Mouse (Mus musculus) midbrain, embryonic 11.5 days (tissue): ENCODE measurements at regions not wholly inside any gene's neighbourhood (a gene's known extent, or its start where the extent isn't known, plus 50 kb on each side); places are given as distances from the start of the nearest gene placed in this dataset.
A peak's percentile ranks its signal among the peaks of the same experiment; 100 is the strongest.

Experiments
- ATAC-seq: fragments of 200-750 bp; cut with Nextera tagmentation; 2 replicates; pipeline ENCODE4 v1.8.0; 2017; ENCODE audit warnings: moderate TSS enrichment, moderate library complexity; ENCODE audit not compliant: low FRiP score
- DNase-seq: peaks from one replicate; pipeline ENCODE4 v3.0.0; 2015; ENCODE audit warnings: low spot score; ENCODE audit errors: missing footprints
- H3K27ac ChIP-seq: fragments of 300-500 bp; sonication (generic); 2 replicates; pipeline ENCODE4 v1.5.1; 2014; ENCODE audit warnings: low read depth, low read length
- H3K27me3 ChIP-seq: fragments of 300-500 bp; sonication (generic); 2 replicates; pipeline ENCODE4 v1.6.1; 2014; ENCODE audit warnings: mild to moderate bottlenecking, low read length, moderate library complexity, mixed read lengths; ENCODE audit not compliant: control insufficient read depth, insufficient read depth
- H3K36me3 ChIP-seq: fragments of 300-500 bp; sonication (generic); 2 replicates; pipeline ENCODE4 v1.6.1; 2014; ENCODE audit warnings: mild to moderate bottlenecking, low read length, moderate library complexity, mixed read lengths; ENCODE audit not compliant: control insufficient read depth, insufficient read depth
- H3K4me1 ChIP-seq: fragments of 300-500 bp; sonication (generic); 2 replicates; pipeline ENCODE4 v1.6.1; 2014; ENCODE audit warnings: low read length; ENCODE audit not compliant: control insufficient read depth, insufficient read depth
- H3K4me2 ChIP-seq: fragments of 300-500 bp; sonication (generic); 2 replicates; pipeline ENCODE4 v1.6.1; 2014; ENCODE audit warnings: mild to moderate bottlenecking, moderate library complexity
- H3K4me3 ChIP-seq: fragments of 300-500 bp; sonication (generic); 2 replicates; pipeline ENCODE4 v1.5.1; 2014; ENCODE audit warnings: low read depth, low read length
- H3K9ac ChIP-seq: fragments of 300-500 bp; sonication (generic); 2 replicates; pipeline ENCODE4 v1.6.1; 2014; ENCODE audit warnings: low read length
- H3K9me3 ChIP-seq: fragments of 300-500 bp; sonication (generic); 2 replicates; pipeline ENCODE4 v1.6.1; 2016; ENCODE audit warnings: low read length; ENCODE audit not compliant: control insufficient read depth
- WGBS: fragments of 180-500 bp; shearing (Covaris S2); extraction: QIAGEN DNeasy Blood & Tissue Kit; methylation state at CpG from one replicate; pipeline ENCODE4 v1.1.7; 2014; 5-methylcytosine and 5-hydroxymethylcytosine counted together

DNA sequence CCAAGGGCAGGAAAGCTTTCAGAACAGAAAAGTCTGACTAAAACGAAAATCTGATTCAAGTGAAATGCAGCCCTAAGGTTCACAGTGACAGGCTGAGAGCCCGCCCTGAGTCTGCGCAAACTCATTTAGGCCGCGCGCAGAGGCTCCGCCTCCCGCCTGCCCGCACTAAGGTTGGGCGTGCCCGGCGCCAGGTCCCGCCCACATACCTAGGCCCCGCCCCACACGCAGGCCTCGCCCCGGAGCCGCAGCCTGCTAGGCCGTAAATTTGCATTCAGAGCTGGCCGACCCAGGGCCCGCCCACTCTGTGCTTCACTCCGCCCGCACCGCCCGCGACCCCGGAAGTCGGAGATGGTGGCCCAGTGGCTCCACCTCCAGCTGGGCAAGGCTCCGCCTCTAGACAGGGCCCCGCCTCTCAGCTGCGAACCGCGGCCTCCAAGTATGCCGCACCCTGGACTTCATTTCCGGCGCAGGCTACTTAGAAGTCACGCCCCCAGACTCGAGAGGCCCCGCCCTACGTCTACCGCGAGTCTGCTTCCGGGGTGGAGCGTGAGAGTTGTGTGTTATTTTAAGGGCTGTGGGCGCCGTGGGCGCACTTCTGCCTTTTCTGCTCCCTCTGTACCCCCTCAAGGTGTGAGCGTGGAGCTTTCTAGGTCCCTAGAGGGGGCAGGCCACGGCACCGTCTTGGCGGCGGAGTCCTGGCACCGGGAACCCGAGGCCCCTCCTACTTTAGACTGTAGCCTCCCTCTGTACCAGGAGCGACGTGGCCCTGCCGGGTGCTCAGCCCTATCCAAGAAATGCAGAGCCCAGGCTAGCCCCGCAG lies 52.3 kb upstream of the Wnt7b start:
- Histone ChIP-seq H3K36me3 (no peaks in the 10 kb centered on the region), H3K27ac (peak overlapping the region; percentile 59), H3K27me3 (peaks cover under 1% of the 10 kb centered on the region), H3K9me3 (no peaks in the 10 kb centered on the region), H3K4me2 (peak overlapping the region; percentile 59), H3K4me1 (peaks cover 5% of the 10 kb centered on the region), H3K4me3 (peak overlapping the region; percentile 65), H3K9ac (peak overlapping the region; percentile 79)
- DNase-seq (peak; percentile 100), ATAC-seq (peak; percentile 99)
- under 1% methylated on average over 58 of the region's 58 CpGs for WGBS

DNA sequence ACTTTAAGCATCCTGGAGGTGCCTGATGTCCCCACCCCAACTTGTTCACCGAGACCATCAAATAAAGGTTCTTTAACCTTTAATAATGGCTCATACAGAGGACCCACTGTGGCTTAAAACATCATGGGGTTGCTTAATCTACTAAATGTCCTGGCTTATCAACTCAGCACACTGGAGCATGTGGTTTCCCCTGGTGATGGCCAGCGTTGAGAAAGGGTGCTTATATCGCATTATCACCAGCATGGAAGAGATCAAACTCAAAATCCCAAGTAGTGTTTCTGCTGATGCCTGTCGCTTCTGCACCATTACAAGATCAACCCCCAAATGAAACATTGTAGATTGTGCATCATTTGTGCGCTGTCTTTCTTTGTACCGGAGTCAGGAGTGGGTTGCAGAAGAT lies 53.2 kb upstream of the Wnt7b start:
- ATAC-seq (no peak), DNase-seq (peak; percentile 54)
- Histone ChIP-seq H3K4me1 (peaks cover 5% of the 10 kb centered on the region), H3K36me3 (no peaks in the 10 kb centered on the region), H3K4me2 (peak overlapping the region; percentile 59; the same call in 1 of the 2 replicates), H3K4me3 (no peak overlapping the region; the same call in 1 of the 2 replicates), H3K27me3 (peaks cover 4% of the 10 kb centered on the region), H3K9me3 (no peaks in the 10 kb centered on the region), H3K27ac (no peak overlapping the region), H3K9ac (no peak overlapping the region)
- WGBS, result 94% methylated on average over 6 of the region's 6 CpGs

DNA sequence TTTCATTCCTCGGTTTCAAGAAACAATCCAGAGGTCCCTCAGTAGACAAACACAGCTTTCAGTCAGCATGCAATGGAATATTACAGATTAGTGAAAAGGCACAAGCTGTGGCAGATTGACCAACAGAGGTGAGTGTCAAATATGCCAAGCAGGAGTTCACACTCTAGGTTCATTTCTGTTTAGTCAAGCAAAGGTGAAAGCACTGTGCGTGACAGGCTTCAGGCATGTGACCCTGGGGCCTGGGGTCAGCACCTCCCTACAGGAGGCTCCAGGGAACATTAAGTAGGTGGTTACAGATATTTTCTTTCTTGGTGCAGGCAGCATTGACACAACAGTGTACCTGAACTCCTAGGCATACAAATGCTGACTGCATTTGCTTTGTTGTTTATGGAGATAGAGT lies 57.3 kb upstream of the Wnt7b start:
- no peak overlapping the region for H3K27ac ChIP-seq
- no peak overlapping the region for H3K4me3 ChIP-seq
- H3K9me3 ChIP-seq, result no peaks in the 10 kb centered on the region
- 70% methylated on average over 2 of the region's 2 CpGs for WGBS
- peak; percentile 67 for DNase-seq
- no peak overlapping the region for H3K9ac ChIP-seq
- H3K36me3 ChIP-seq, result no peaks in the 10 kb centered on the region
- peaks cover 3% of the 10 kb centered on the region; the same call in 1 of the 2 replicates for H3K4me1 ChIP-seq
- H3K4me2 ChIP-seq, result no peak overlapping the region
- peaks cover 24% of the 10 kb centered on the region for H3K27me3 ChIP-seq
- no peak for ATAC-seq

DNA sequence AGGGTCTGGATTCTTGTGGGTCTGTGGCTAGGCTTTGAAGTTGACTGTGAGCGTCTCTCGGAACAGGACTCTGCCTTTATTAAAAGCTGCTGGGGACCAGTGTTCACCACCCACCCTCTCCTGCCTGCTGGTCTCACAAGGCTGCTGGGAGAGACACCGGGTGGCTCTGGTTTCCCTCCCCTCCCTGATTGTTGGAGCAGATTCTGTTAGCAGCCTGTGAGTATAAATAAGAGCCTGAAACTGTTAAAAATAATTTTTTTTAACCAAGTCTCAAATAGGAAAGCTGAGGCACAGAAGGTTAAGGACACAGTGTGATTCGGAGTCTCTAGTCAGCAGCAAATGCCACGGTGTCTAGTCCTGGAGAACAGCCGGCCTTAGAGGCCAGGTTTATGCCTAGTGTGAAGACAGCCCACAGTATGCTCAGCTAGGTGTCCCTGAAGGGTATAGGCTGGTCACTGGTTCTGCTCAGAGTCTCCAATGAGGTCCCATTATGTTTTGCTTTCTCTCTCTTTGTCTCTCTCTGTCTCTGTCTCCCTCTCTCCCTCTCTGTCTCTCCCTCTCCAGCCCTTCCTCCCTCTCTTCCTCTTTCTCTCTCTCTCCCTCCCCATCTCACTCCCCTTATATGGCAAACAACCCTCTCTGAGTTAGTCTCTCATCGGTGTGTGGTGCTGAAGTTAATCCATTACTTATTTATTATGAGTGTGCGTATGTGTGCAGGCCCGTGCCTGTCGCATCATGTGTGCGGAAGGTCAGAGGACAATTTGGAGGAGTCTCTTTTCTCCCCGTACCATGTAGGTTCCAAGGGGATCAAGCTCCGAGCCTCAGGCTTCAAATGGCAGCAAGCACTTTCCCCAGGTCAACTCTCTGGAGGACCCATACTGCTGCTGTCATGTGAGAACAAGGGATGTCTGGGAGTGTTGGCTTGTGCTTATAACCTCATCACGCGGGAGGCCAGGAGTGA lies 59.1 kb upstream of the Wnt7b start:
- DNase-seq (peak; percentile 71), ATAC-seq (no peak)
- H3K4me2 ChIP-seq, result no peak overlapping the region
- 80% methylated on average over 15 of the region's 15 CpGs for WGBS
- peaks cover 6% of the 10 kb centered on the region for H3K4me1 ChIP-seq
- no peak overlapping the region for H3K4me3 ChIP-seq
- H3K9ac ChIP-seq, result no peak overlapping the region
- H3K27me3 ChIP-seq, result peaks cover 43% of the 10 kb centered on the region
- H3K27ac ChIP-seq, result no peak overlapping the region
- no peaks in the 10 kb centered on the region for H3K36me3 ChIP-seq
- H3K9me3 ChIP-seq, result no peaks in the 10 kb centered on the region

DNA sequence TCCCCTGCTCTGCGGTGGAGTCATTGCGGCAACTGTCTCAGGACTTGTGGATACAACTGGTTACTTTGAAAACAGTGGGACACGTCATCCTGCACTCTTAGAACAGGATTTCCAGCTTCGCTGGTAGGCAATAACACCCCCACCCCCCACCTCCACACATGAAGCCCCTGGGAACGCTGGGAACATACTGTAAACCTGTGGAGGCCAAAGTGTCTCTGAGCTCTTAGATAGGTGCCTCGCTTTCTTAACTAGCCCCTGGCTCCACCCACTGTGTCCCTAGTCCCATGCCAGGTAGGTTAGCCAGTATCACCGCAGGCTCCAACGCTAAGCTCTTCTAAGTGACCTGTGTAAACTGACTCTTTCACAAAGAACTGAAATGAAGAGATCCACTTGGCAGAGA lies 63.1 kb upstream of the Wnt7b start:
- Histone ChIP-seq H3K36me3 (no peaks in the 10 kb centered on the region), H3K27ac (no peak overlapping the region), H3K4me2 (no peak overlapping the region), H3K27me3 (peaks cover 77% of the 10 kb centered on the region), H3K4me3 (no peak overlapping the region), H3K9me3 (no peaks in the 10 kb centered on the region), H3K9ac (no peak overlapping the region), H3K4me1 (peaks cover 7% of the 10 kb centered on the region)
- ATAC-seq, result no peak
- WGBS, result 53% methylated on average over 8 of the region's 8 CpGs
- no peak for DNase-seq

DNA sequence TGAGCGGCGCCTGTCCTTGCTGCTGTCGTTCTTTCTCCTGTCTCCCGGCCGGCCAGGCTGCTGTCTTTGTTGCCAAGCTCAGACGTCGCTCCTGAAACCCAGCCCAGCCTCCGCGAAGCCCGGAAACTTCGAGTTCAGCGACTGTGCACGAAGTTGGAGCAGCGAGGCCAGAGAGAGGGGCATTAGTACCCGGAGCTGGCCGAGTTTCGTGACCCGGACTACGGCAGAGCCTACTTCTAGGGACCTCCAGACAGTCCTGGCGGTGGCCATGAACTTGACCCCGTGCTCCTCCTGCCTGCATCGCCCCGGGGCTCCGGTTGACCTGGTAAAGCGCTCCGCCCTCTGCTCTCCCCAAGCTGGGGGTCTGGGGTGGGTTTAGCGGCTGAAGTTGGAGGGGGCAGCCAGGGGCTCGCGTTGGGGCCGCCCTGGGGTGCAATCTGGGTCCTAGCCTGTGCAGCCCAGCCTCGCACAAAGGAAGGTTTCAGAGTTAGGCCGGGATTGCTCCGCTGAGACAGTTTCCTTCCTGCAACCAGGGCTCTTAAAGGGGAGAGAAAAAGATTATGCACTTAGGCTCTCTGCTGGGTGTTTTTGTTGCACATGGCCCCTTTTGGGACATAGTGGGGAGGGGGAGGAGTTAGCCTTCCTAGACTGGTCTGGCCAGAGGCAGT lies 63.8 kb upstream of the Wnt7b start:
- Histone ChIP-seq H3K27ac (no peak overlapping the region), H3K9me3 (no peaks in the 10 kb centered on the region), H3K36me3 (no peaks in the 10 kb centered on the region), H3K4me2 (peak overlapping the region; percentile 42), H3K9ac (peak overlapping the region; percentile 58), H3K27me3 (peaks cover 84% of the 10 kb centered on the region), H3K4me3 (peak overlapping the region; percentile 23), H3K4me1 (peaks cover 7% of the 10 kb centered on the region)
- ATAC-seq (peak; percentile 35; the same call in 1 of the 2 replicates), DNase-seq (peak; percentile 92)
- 4% methylated on average over 33 of the region's 33 CpGs for WGBS

DNA sequence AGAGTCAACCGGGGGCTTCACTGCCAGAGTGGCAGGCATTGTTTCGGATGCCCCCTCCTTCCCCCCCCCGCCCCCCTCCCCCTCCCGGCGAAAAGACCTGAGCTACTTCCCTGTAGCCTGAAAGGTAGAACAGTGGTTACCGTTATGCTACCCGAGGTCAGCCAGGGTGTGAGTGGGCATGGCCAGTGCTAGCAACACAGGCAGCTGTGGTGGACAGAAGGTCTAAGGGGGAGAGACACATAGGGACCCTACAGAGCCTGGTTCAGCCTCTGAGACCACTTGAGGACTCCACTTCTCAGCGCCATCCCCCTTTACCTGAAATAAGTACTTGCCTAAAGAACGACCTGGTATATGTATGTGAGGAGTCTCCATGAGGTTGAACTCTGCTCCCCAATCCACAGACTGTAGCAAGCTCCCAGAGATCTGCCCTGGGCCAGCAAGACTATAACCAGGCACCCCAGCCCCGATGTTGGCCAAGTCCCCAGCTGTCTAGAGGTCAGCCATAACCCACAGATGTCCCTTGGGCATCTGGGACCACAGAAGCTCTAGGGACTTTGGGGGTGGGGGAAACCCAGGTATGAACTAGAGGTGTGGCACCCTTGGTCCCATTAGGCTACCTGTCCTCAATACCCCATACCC lies 64.5 kb upstream of the Wnt7b start:
- H3K9ac ChIP-seq, result no peak overlapping the region; the same call in 1 of the 2 replicates

DNA sequence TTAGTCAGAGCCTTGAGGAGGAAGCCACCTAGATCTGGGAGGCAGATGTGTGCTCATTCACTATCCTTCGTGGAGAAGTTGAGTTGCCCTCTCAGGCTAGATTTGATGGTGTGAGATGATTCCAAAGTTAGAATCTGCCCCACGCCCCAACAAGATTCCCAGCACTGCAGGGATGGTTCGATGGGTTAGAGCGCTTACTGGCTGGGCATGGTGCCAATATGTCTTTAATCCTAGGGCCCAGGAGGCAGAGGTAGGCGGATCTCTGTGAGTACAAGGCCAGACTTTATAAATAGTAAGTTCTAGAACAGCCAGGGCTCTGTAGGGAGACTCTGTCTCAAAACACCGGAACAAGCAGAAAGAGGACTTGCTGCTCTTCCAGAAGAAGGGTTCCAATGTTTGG lies 65.3 kb upstream of the Wnt7b start:
- ATAC-seq, result no peak
- WGBS, result 75% methylated on average over 6 of the region's 6 CpGs
- no peak for DNase-seq
- H3K9ac ChIP-seq, result no peak overlapping the region
- H3K9me3 ChIP-seq, result no peaks in the 10 kb centered on the region
- peaks cover 90% of the 10 kb centered on the region for H3K27me3 ChIP-seq
- no peak overlapping the region for H3K4me2 ChIP-seq
- no peak overlapping the region for H3K4me3 ChIP-seq
- H3K4me1 ChIP-seq, result peaks cover 7% of the 10 kb centered on the region
- H3K27ac ChIP-seq, result no peak overlapping the region
- no peaks in the 10 kb centered on the region for H3K36me3 ChIP-seq

More for the DNA sequence above, 64.5 kb upstream of the Wnt7b start:
- 42% methylated on average over 7 of the region's 10 CpGs for WGBS
- no peaks in the 10 kb centered on the region for H3K9me3 ChIP-seq
- H3K4me2 ChIP-seq, result peak overlapping the region; percentile 42; the same call in 1 of the 2 replicates
- H3K27me3 ChIP-seq, result peaks cover 84% of the 10 kb centered on the region
- H3K4me1 ChIP-seq, result peaks cover 7% of the 10 kb centered on the region
- DNase-seq (no peak), ATAC-seq (no peak)
- no peaks in the 10 kb centered on the region for H3K36me3 ChIP-seq
- H3K4me3 ChIP-seq, result peak overlapping the region; percentile 23; the same call in 1 of the 2 replicates
- no peak overlapping the region for H3K27ac ChIP-seq
